Mouse (Mus musculus): ENCODE results near the gene Tmem177. TPM values are rescaled to one million over a fixed set of nuclear protein-coding genes. Genes with fewer than 3 reads are reported as not detected.

The Tmem177 gene
- total and polyA plus RNA-seq, 3 experiments, result 7.0 to 8.4 (median 7.2) TPM

DNA sequence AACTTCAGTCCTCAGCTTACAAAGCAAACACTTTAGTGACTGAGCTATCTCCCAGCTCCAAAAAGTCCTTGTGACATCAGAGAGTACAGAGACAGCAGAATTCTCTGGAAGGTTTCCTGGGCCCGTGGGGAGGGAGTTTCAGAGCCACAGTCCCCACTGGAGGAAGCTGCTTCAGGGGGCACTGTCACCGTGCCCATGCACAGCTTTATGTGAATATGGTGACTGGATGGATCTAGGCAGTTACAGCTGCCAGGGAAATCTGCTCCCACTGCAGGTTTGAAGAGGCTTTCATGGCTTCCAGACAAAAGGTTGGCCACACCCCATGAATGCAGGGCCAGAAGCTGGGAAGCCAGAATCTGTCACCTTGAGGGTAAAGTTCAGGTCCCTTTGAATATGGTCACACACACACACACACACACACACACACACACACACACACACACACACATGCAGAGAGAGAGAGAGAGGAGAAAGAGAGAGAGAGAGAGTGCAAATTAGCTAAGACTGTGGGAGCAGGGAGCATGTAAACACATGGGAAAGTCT lies 5.7 kb downstream of the Tmem177 start:
- in situ Hi-C loops (cut with MboI; ENCODE audit: low pct_ligation_motif_present, low pct_unique_long_range_greater_than_20kb, low sequenced_read_pairs) (loop anchor here (25.0 kb wide), 1 partner anchor 220 kb away; no protein-coding TSS in a partner anchor), dilution Hi-C loops (cut with MboI; ENCODE audit: extremely low pct_ligation_motif_present, extremely low pct_unique_long_range_greater_than_20kb, low sequenced_read_pairs) (no loop called here)
- Histone ChIP-seq H3K9ac (ENCODE audit: insufficient read depth, low read depth) (no peak overlapping the region), H3K79me2 (replicated peaks; ENCODE audit: control insufficient read depth, extremely low read depth, insufficient read depth, poor library complexity, severe bottlenecking) (no peaks in the 10 kb centered on the region; the same call in 1 of the 2 replicates), H3K36me3 (replicated peaks in 1 of 2; ENCODE audit: control insufficient read depth in 1 of 2, insufficient read depth in 1 of 2, low read length in 1 of 2) (peaks cover 10 to 35% of the 10 kb centered on the region in 2 experiments), H3K4me1 (ENCODE audit: control insufficient read depth in 1 of 2, insufficient read depth in 2 of 2) (peaks cover 14 to 65% of the 10 kb centered on the region in 2 experiments), H3K4me2 (ENCODE audit: insufficient read depth, low read depth, poor library complexity, severe bottlenecking) (no peak overlapping the region), H3K9me3 (replicated peaks; ENCODE audit: low read length) (no peaks in the 10 kb centered on the region), H3K27me3 (replicated peaks) (no peaks in the 10 kb centered on the region), H3K4me3 (replicated peaks in 1 of 3; ENCODE audit: low read depth in 2 of 3, low read length in 2 of 3, poor library complexity in 1 of 3) (no peak overlapping the region), H3K27ac (ENCODE audit: insufficient read depth, low read depth) (no peak overlapping the region)
- TF ChIP-seq SIN3A (IDR thresholded peaks at IDR 0.05; ENCODE audit: low read length), result no peak
- TF ChIP-seq ETS1 (conservative IDR thresholded peaks at IDR 0.05; ENCODE audit: low read depth, low read length), result no peak
- no peak for TF ChIP-seq KAT2A (IDR thresholded peaks at IDR 0.05; ENCODE audit: insufficient replicate concordance, low read length)
- no peak for TF ChIP-seq JUND (conservative IDR thresholded peaks at IDR 0.05; ENCODE audit: low read depth, low read length)
- no peak for DNase-seq (ENCODE audit: extremely low read depth)

DNA sequence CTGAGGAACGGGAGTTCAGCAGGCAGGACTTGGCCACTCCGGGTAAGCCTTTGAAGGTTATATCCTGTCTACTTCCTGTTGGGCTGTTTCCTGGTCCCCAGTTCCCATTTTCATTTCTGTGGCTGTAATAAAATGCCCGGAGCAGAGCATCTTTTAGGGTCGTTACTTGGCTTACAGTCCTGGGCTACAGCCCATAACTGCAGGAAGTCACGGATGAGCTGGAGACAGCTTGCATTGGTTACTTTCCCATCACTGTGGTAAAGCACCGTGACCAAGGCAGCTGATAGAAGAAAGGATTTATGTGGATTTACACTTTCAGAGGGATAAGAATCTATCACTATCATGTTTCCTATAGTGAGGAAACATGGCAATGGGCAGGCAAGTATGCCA lies 9.8 kb downstream of the Tmem177 start:
- in situ Hi-C loops (cut with MboI; ENCODE audit: low pct_ligation_motif_present, low pct_unique_long_range_greater_than_20kb, low sequenced_read_pairs), result loop anchor here (25.0 kb wide), 1 partner anchor 216 kb away; no protein-coding TSS in a partner anchor
- H3K4me2 ChIP-seq (ENCODE audit: insufficient read depth, low read depth, poor library complexity, severe bottlenecking), result peak overlapping the region; percentile 23
- H3K27ac ChIP-seq (ENCODE audit: insufficient read depth, low read depth), result no peak overlapping the region
- H3K4me1 ChIP-seq (ENCODE audit: control insufficient read depth in 1 of 2, insufficient read depth in 2 of 2), result peaks cover 21 to 48% of the 10 kb centered on the region in 2 experiments
- H3K36me3 ChIP-seq (replicated peaks in 1 of 2; ENCODE audit: control insufficient read depth in 1 of 2, insufficient read depth in 1 of 2, low read length in 1 of 2), result peaks cover 0 to 6% of the 10 kb centered on the region in 2 experiments
- H3K79me2 ChIP-seq (replicated peaks; ENCODE audit: control insufficient read depth, extremely low read depth, insufficient read depth, poor library complexity, severe bottlenecking), result no peaks in the 10 kb centered on the region
- H3K9ac ChIP-seq (ENCODE audit: insufficient read depth, low read depth), result peak overlapping the region; percentile 0; the same call in 1 of the 2 replicates
- H3K4me3 ChIP-seq (replicated peaks in 1 of 3; ENCODE audit: low read depth in 2 of 3, low read length in 2 of 3, poor library complexity in 1 of 3), result peak overlapping the region in 2 of 3 experiments; percentile 10 to 45
- TF ChIP-seq ZMIZ1 (IDR thresholded peaks at IDR 0.05; ENCODE audit: low read depth, low read length) (no peak), IRF4 (IDR thresholded peaks at IDR 0.05; ENCODE audit: low read depth, low read length) (0 out of 2 replicates have a peak, but pooled peaks have one; percentile 0), TCF12 (IDR thresholded peaks at IDR 0.05; ENCODE audit: low read depth, low read length) (peak; percentile 14; the same call in 1 of the 2 replicates), ELF1 (IDR thresholded peaks at IDR 0.05; ENCODE audit: low read depth, low read length) (peak; percentile 39)
- H3K27me3 ChIP-seq (replicated peaks), result no peaks in the 10 kb centered on the region
- H3K9me3 ChIP-seq (replicated peaks; ENCODE audit: low read length), result no peaks in the 10 kb centered on the region
- DNase-seq (ENCODE audit: extremely low read depth), result no peak
- dilution Hi-C loops (cut with MboI; ENCODE audit: extremely low pct_ligation_motif_present, extremely low pct_unique_long_range_greater_than_20kb, low sequenced_read_pairs), result no loop called here

DNA sequence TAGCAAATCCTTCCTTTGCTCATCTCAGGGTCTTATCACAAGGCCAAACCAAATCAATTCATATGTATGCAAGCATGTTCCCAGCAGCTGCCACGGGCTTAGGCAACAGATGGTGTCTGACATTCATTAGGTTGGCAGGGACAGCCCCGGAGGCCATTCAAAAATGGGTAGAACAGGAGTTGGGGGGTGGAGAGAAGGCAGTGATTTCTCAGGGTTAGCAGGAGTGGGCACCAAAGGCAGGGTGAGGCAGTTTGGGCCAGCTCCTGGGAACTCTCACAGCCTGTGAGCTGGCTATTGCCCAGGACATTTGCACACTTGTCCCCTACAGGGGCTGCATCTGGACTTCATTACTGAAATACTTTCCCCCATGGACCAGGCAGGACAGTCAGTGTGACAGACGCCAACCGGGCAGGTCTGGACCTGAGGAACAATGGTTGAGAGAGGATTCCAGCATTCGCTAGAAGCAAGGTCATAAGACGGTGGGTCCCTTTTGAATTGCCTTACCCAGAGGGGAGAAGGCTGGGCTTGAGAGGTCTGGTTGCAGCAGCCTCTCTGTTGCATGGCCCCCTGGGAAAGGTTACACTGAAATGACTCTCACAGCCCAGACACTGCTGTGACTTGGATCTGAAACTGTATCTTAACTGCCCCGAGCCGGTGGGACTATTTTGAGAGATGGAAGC lies 10.3 kb downstream of the Tmem177 start:
- peak; percentile 61 for DNase-seq (ENCODE audit: extremely low read depth)
- no peaks in the 10 kb centered on the region for H3K27me3 ChIP-seq (replicated peaks)
- H3K9ac ChIP-seq (ENCODE audit: insufficient read depth, low read depth), result peak overlapping the region; percentile 0; the same call in 1 of the 2 replicates
- H3K9me3 ChIP-seq (replicated peaks; ENCODE audit: low read length), result no peaks in the 10 kb centered on the region
- H3K4me3 ChIP-seq (replicated peaks in 1 of 3; ENCODE audit: low read depth in 2 of 3, low read length in 2 of 3, poor library complexity in 1 of 3), result peak overlapping the region in 2 of 3 experiments; percentile 10 to 45
- no peaks in the 10 kb centered on the region for H3K79me2 ChIP-seq (replicated peaks; ENCODE audit: control insufficient read depth, extremely low read depth, insufficient read depth, poor library complexity, severe bottlenecking)
- H3K4me1 ChIP-seq (ENCODE audit: control insufficient read depth in 1 of 2, insufficient read depth in 2 of 2), result peaks cover 21 to 43% of the 10 kb centered on the region in 2 experiments
- TF ChIP-seq CHD2 (IDR thresholded peaks at IDR 0.05; ENCODE audit: low read length) (no peak), BHLHE40 (IDR thresholded peaks at IDR 0.05; ENCODE audit: low read depth, low read length) (peak; percentile 63), POLR2A (IDR thresholded peaks at IDR 0.05; ENCODE audit: low read depth, low read length) (peak; percentile 26; the same call in 1 of the 2 replicates), NELFE (IDR thresholded peaks at IDR 0.05; ENCODE audit: low read depth, low read length) (no peak), ZMIZ1 (IDR thresholded peaks at IDR 0.05; ENCODE audit: low read depth, low read length) (0 out of 2 replicates have a peak, but pooled peaks have one; percentile 9), KAT2A (IDR thresholded peaks at IDR 0.05; ENCODE audit: insufficient replicate concordance, low read length) (no peak), CTCF (conservative IDR thresholded peaks at IDR 0.05 in 1 of 2, IDR thresholded peaks at IDR 0.05 in 1 of 2; ENCODE audit: low read depth in 2 of 2, low read length in 2 of 2) (no peak), IRF4 (IDR thresholded peaks at IDR 0.05; ENCODE audit: low read depth, low read length) (0 out of 2 replicates have a peak, but pooled peaks have one; percentile 22)
- dilution Hi-C loops (cut with MboI; ENCODE audit: extremely low pct_ligation_motif_present, extremely low pct_unique_long_range_greater_than_20kb, low sequenced_read_pairs) (no loop called here), in situ Hi-C loops (cut with MboI; ENCODE audit: low pct_ligation_motif_present, low pct_unique_long_range_greater_than_20kb, low sequenced_read_pairs) (loop anchor here (25.0 kb wide), 1 partner anchor 215 kb away; no protein-coding TSS in a partner anchor)
- H3K36me3 ChIP-seq (replicated peaks in 1 of 2; ENCODE audit: control insufficient read depth in 1 of 2, insufficient read depth in 1 of 2, low read length in 1 of 2), result peaks cover 0 to 2% of the 10 kb centered on the region in 2 experiments
- peak overlapping the region; percentile 48; the same call in 1 of the 2 replicates for H3K27ac ChIP-seq (ENCODE audit: insufficient read depth, low read depth)
- peak overlapping the region; percentile 23 for H3K4me2 ChIP-seq (ENCODE audit: insufficient read depth, low read depth, poor library complexity, severe bottlenecking)

All from CH12.LX (cell line).